Mouse (Mus musculus) neural tube, embryonic 12.5 days (tissue): ENCODE results near the gene Tubb4b. TPM values are rescaled to one million over a fixed set of nuclear protein-coding genes. Genes with fewer than 3 reads are reported as not detected.

Experiments
- ATAC-seq: fragments of 200-750 bp; cut with Nextera tagmentation; 2 replicates; pipeline ENCODE4 v1.8.0; 2017; ENCODE audit warnings: low read depth, mild to moderate bottlenecking, moderate TSS enrichment, moderate library complexity; ENCODE audit not compliant: low FRiP score
- H3K27ac ChIP-seq: fragments of 300-500 bp; sonication (generic); 2 replicates; pipeline ENCODE4 v1.5.1; 2016
- H3K27me3 ChIP-seq: fragments of 300-500 bp; sonication (generic); replicated peaks from 2 replicates; pipeline ENCODE4 v1.6.1; 2016; ENCODE audit warnings: mild to moderate bottlenecking
- H3K36me3 ChIP-seq: fragments of 300-500 bp; sonication (generic); 2 replicates; pipeline ENCODE4 v1.6.1; 2016; ENCODE audit warnings: mild to moderate bottlenecking
- H3K4me1 ChIP-seq: fragments of 300-500 bp; sonication (generic); 2 replicates; pipeline ENCODE4 v1.6.1; 2016
- H3K4me2 ChIP-seq: fragments of 300-500 bp; sonication (generic); replicated peaks from 2 replicates; pipeline ENCODE4 v1.6.1; 2016; ENCODE audit warnings: mild to moderate bottlenecking
- H3K4me3 ChIP-seq: fragments of 300-500 bp; sonication (generic); 2 replicates; pipeline ENCODE4 v1.5.1; 2016
- H3K9ac ChIP-seq: fragments of 300-500 bp; sonication (generic); 2 replicates; pipeline ENCODE4 v1.6.1; 2016; ENCODE audit warnings: mild to moderate bottlenecking
- H3K9me3 ChIP-seq: fragments of 300-500 bp; sonication (generic); 2 replicates; pipeline ENCODE4 v1.6.1; 2016; ENCODE audit warnings: mild to moderate bottlenecking
- WGBS: fragments of 180-500 bp; shearing (Covaris S2); methylation state at CpG from one replicate; pipeline ENCODE4 v1.1.7; 2016; 5-methylcytosine and 5-hydroxymethylcytosine counted together
- polyA plus RNA-seq: library from polyadenylated mRNA; unstranded; fragments of >200 nt; fragmentation: Nextera tagmentation; extraction: Ambion mirVana; gene quantifications from 2 replicates; pipeline ENCODE4 v1.2.1, GENCODE M21; 2016

Gene Tubb4b
- 424 and 437 TPM in 2 replicates for polyA plus RNA-seq

DNA sequence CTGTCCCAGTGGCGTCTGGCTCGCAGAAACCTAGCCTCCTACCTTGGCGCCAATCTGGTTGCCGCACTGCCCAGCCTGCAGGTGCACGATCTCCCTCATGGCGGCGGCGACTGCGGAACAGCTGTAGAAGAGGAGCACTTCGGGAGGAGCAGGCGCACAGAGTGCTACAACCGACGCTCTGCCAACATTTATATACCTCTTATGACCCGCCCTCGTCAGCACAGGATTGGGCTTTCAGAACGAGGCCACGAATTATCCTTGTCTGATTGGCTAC lies at the start of gene Tubb4b:
TSS of gene Tubb4b (minus strand) at position 211 of the 274 bp plus-strand sequence.
- Histone ChIP-seq H3K36me3 (peaks cover 5% of the 10 kb centered on the region; the same call in 1 of the 2 replicates), H3K27ac (peak within 1 kb of the TSS; percentile 91), H3K4me1 (peaks cover 23% of the 10 kb centered on the region), H3K4me2 (peak within 1 kb of the TSS; percentile 98), H3K27me3 (no peaks in the 10 kb centered on the region), H3K4me3 (peak within 1 kb of the TSS; percentile 90), H3K9ac (peak within 1 kb of the TSS; percentile 79), H3K9me3 (no peaks in the 10 kb centered on the region)
- no peak for ATAC-seq
- WGBS: under 1% methylated on average over 17 of the region's 17 CpGs

- peaks cover 23% of the 10 kb centered on the region for H3K4me1 ChIP-seq
- H3K27ac ChIP-seq: no peak overlapping the region
- ATAC-seq: no peak
- H3K9me3 ChIP-seq: no peaks in the 10 kb centered on the region
- H3K4me2 ChIP-seq: peak overlapping the region; percentile 66
- peaks cover 69% of the 10 kb centered on the region for H3K36me3 ChIP-seq
- H3K27me3 ChIP-seq: no peaks in the 10 kb centered on the region
- WGBS: 41% methylated on average over 16 of the region's 16 CpGs
- H3K4me3 ChIP-seq: peak overlapping the region; percentile 88
- H3K9ac ChIP-seq: peak overlapping the region; percentile 90
Observed at GRCm38 (mm10) chr2:25273010-25273409, 48.5 kb upstream of the Tubb4b start.

- Histone ChIP-seq H3K9me3 (no peaks in the 10 kb centered on the region), H3K4me3 (peak overlapping the region; percentile 88), H3K27ac (no peak overlapping the region), H3K4me1 (peaks cover 23% of the 10 kb centered on the region), H3K36me3 (peaks cover 65% of the 10 kb centered on the region), H3K4me2 (peak overlapping the region; percentile 66), H3K9ac (peak overlapping the region; percentile 90), H3K27me3 (no peaks in the 10 kb centered on the region)
- WGBS: under 1% methylated on average over 29 of the region's 29 CpGs
- peak; percentile 73 for ATAC-seq
Observed at GRCm38 (mm10) chr2:25272515-25272914, 48.0 kb upstream of the Tubb4b start.

GRCm38 (mm10) chr2:25271827-25272511 lies 47.5 kb upstream of the Tubb4b start, which contains the start of the genes Ssna1 and Anapc2:
Ssna1 (minus strand) TSS chr2:25272438.
Anapc2 (plus strand) TSS chr2:25272478.
- Histone ChIP-seq H3K36me3 (peaks cover 60% of the 10 kb centered on the region), H3K9ac (peak within 1 kb of the TSS; percentile 90), H3K4me1 (peaks cover 29% of the 10 kb centered on the region), H3K27ac (peak within 1 kb of the TSS; percentile 27; the same call in 1 of the 2 replicates), H3K4me2 (peak within 1 kb of the TSS; percentile 66), H3K4me3 (peak within 1 kb of the TSS; percentile 88), H3K27me3 (no peaks in the 10 kb centered on the region), H3K9me3 (no peaks in the 10 kb centered on the region)
- WGBS: under 1% methylated on average over 55 of the region's 55 CpGs
- ATAC-seq: peak; percentile 96

DNA sequence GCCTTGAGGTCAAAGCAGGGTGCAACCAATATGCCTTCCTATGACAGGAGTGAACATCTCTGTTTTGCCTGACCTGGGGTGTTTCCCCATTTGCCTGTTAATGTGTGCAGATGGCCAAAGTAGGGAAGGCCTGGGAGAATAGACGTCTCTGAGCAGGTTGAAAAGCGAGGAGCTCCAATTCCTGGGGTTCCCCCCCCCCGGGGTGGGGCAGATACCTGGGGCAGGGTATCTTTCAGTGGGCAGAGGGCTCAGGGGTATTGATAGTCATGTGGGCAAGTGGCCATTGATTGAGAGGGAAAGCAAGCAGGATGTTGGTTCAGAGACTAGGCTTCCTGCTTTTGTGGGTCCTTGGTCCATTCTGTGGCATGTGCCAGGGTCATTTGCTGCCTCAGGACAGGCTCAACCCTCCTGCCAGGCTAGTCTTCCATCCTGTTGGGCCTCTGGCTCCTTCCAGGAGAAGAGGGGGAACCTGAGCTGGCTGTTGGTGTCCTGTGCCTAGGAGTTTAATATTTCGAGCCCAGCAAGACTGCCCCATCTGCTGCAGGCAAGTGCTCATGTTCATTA lies 43.3 kb upstream of the Tubb4b start:
- Histone ChIP-seq H3K36me3 (peaks cover 25% of the 10 kb centered on the region), H3K4me1 (peaks cover 59% of the 10 kb centered on the region), H3K9me3 (no peaks in the 10 kb centered on the region), H3K27ac (no peak overlapping the region), H3K9ac (no peak overlapping the region), H3K27me3 (peaks cover 13% of the 10 kb centered on the region), H3K4me2 (peak overlapping the region; percentile 45), H3K4me3 (no peak overlapping the region)
- no peak for ATAC-seq
- WGBS: 80% methylated on average over 4 of the region's 4 CpGs

DNA sequence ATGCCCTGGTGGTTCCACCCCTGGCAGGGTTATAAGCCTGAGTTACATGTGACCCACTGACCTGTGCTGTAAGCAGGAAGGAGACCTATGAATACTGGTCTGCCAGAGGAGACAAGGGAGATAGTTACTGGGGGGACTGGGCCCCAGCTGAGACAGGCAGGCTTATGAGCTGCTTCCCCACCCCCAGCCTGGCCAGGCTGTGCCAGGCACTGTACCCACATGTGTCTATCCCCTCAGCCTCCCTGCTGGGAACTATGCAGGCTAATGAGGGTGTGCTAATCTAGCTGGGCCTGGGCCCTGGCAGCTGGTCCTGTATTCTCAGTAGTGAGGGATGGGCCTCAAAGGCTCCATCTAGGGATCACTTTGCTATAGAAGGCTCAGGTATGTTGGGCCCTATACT lies 42.7 kb upstream of the Tubb4b start:
- peaks cover 59% of the 10 kb centered on the region for H3K4me1 ChIP-seq
- 0 out of 2 replicates have a peak overlapping the region, but pooled peaks have one; percentile 19 for H3K9ac ChIP-seq
- H3K36me3 ChIP-seq: peaks cover 25% of the 10 kb centered on the region
- H3K4me3 ChIP-seq: no peak overlapping the region
- H3K27me3 ChIP-seq: peaks cover 13% of the 10 kb centered on the region
- no peak for ATAC-seq
- no peaks in the 10 kb centered on the region for H3K9me3 ChIP-seq
- no peak overlapping the region for H3K27ac ChIP-seq
- peak overlapping the region; percentile 45 for H3K4me2 ChIP-seq

DNA sequence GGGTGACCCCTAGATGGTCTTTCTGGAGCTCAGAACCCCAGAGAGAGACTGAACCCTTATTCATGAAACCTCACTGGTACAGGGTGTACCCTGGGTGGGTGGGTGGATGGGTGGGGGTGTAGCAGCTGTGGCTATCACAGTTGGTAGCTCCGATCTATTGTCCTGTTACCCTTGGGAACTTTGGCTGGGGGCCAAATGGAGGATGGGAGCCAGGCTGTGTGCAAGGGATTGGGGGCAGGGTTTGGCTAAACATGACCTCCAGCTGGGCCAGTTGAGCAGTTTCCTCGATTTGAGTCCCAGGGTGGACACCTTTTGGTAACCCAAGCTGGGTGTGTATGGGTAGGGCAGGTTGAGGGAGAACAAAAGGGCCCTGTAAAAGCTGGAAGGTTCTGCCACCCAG lies 42.2 kb upstream of the Tubb4b start:
- 49% methylated on average over 2 of the region's 2 CpGs for WGBS
- peaks cover 59% of the 10 kb centered on the region for H3K4me1 ChIP-seq
- no peak overlapping the region for H3K4me3 ChIP-seq
- peaks cover 13% of the 10 kb centered on the region for H3K27me3 ChIP-seq
- no peak overlapping the region for H3K27ac ChIP-seq
- H3K36me3 ChIP-seq: peaks cover 25% of the 10 kb centered on the region
- no peaks in the 10 kb centered on the region for H3K9me3 ChIP-seq
- no peak for ATAC-seq
- H3K4me2 ChIP-seq: peak overlapping the region; percentile 45
- 0 out of 2 replicates have a peak overlapping the region, but pooled peaks have one; percentile 49 for H3K9ac ChIP-seq

GRCm38 (mm10) chr2:25265897-25266656 lies 41.6 kb upstream of the Tubb4b start:
- Histone ChIP-seq H3K4me2 (peak overlapping the region; percentile 45), H3K36me3 (peaks cover 25% of the 10 kb centered on the region), H3K4me1 (peaks cover 52% of the 10 kb centered on the region), H3K27ac (no peak overlapping the region), H3K27me3 (peaks cover 13% of the 10 kb centered on the region), H3K4me3 (no peak overlapping the region), H3K9me3 (no peaks in the 10 kb centered on the region), H3K9ac (peak overlapping the region; percentile 49)
- WGBS: 68% methylated on average over 6 of the region's 6 CpGs
- no peak for ATAC-seq

- Histone ChIP-seq H3K9ac (peak overlapping the region; percentile 6; the same call in 1 of the 2 replicates), H3K4me2 (peak overlapping the region; percentile 83), H3K27me3 (peaks cover 13% of the 10 kb centered on the region), H3K4me3 (no peak overlapping the region), H3K4me1 (peaks cover 46% of the 10 kb centered on the region), H3K9me3 (no peaks in the 10 kb centered on the region), H3K27ac (no peak overlapping the region), H3K36me3 (peaks cover 17% of the 10 kb centered on the region)
- WGBS: 80% methylated on average over 3 of the region's 3 CpGs
- ATAC-seq: no peak
Observed at GRCm38 (mm10) chr2:25264851-25265250, 40.3 kb upstream of the Tubb4b start.

DNA sequence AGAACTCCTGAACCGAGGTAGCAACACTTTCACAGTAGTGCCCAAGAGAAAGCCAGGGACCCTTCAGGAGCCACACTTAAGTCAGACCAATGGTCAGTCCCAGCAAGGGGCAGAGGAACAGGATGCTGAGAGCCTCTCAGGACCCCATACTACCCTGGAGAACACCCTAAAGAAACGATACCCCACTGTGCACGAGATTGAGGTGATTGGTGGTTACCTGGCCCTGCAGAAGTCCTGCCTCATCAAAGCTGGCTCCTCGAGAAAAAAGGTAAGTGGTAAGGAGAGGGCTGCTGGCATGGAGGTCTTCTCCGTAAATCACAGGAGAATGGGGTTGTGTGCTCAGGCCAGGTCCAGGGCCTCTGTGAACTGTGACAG lies 39.8 kb upstream of the Tubb4b start:
- ATAC-seq: no peak
- H3K4me2 ChIP-seq: peak overlapping the region; percentile 83
- no peaks in the 10 kb centered on the region for H3K9me3 ChIP-seq
- peak overlapping the region; percentile 63 for H3K9ac ChIP-seq
- H3K4me1 ChIP-seq: peaks cover 46% of the 10 kb centered on the region
- H3K36me3 ChIP-seq: peaks cover 12% of the 10 kb centered on the region
- H3K27ac ChIP-seq: no peak overlapping the region
- WGBS: 79% methylated on average over 5 of the region's 5 CpGs
- peaks cover 13% of the 10 kb centered on the region for H3K27me3 ChIP-seq
- H3K4me3 ChIP-seq: peak overlapping the region; percentile 78; the same call in 1 of the 2 replicates

GRCm38 (mm10) chr2:25263623-25264285 lies 39.3 kb upstream of the Tubb4b start:
- 19% methylated on average over 12 of the region's 12 CpGs for WGBS
- Histone ChIP-seq H3K27me3 (peaks cover 13% of the 10 kb centered on the region), H3K27ac (no peak overlapping the region), H3K4me3 (peak overlapping the region; percentile 78), H3K9ac (peak overlapping the region; percentile 63), H3K9me3 (no peaks in the 10 kb centered on the region), H3K4me1 (peaks cover 46% of the 10 kb centered on the region), H3K36me3 (peaks cover 6% of the 10 kb centered on the region), H3K4me2 (peak overlapping the region; percentile 83)
- no peak for ATAC-seq
